In the genomic region with DNA sequence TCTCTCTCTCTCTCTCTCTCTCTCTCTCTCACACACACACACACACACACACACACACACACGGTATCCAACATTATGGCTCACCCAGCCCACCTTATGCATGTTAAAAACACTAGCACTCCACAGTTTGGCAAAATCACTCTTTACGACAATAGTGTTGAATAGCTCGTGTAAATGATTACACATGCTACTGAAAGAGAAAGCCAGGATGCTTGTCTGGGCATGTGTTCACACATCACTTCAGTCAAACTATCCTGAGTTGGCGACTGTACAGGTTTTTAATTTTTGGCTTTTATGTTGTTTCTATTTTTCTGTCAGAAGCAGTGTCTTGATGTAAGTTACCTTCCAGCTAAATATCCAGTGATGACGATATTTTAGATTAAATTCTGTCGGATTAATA, we compare ENCODE assay signal across 13 mouse cellular contexts.
"Had no signal": no experiment of that assay in that cellular context is flagged by ENCODE, and none has a peak within 500 bp of the region (broad histone marks: within the 10 kb centered on the region; RNA-seq: fewer than 3 reads in every experiment).

No protein-coding gene starts in this region.

- H3K4me1 ChIP-seq: megakaryocyte, embryonic 14.5 days; midbrain, embryonic 12.5 days; midbrain, embryonic 15.5 days; neural tube, embryonic 12.5 days; stomach, embryonic 15.5 days had no signal

- H3K27me3 ChIP-seq: midbrain, embryonic 12.5 days; midbrain, embryonic 15.5 days; neural tube, embryonic 12.5 days; stomach, embryonic 15.5 days had no signal

- DNase-seq: lung, adult 18-20 months; lung, embryonic 14.5 days; lung, postnatal 10 days; right cerebral cortex, postnatal 14 days; thymus, adult 2 months; thymus, postnatal 36 days had no signal

- ATAC-seq: midbrain, embryonic 15.5 days had no signal

- H3K4me3 ChIP-seq: megakaryocyte, embryonic 14.5 days; midbrain, embryonic 12.5 days; midbrain, embryonic 15.5 days; neural tube, embryonic 12.5 days; stomach, embryonic 15.5 days had no signal

- H3K27ac ChIP-seq: liver, embryonic 14.5 days; macrophage; midbrain, embryonic 12.5 days; midbrain, embryonic 15.5 days; neural tube, embryonic 12.5 days had no signal

- H3K36me3 ChIP-seq: midbrain, embryonic 12.5 days; midbrain, embryonic 15.5 days; neural tube, embryonic 12.5 days; stomach, embryonic 15.5 days had no signal

- H3K9ac ChIP-seq: liver, embryonic 14.5 days; lung, embryonic 14.5 days; midbrain, embryonic 12.5 days; midbrain, embryonic 15.5 days; neural tube, embryonic 12.5 days; stomach, embryonic 15.5 days had no signal

- H3K4me2 ChIP-seq: lung, embryonic 14.5 days; midbrain, embryonic 12.5 days; midbrain, embryonic 15.5 days; neural tube, embryonic 12.5 days; stomach, embryonic 15.5 days had no signal

- H3K9me3 ChIP-seq: megakaryocyte, embryonic 14.5 days; midbrain, embryonic 12.5 days; midbrain, embryonic 15.5 days; neural tube, embryonic 12.5 days; stomach, embryonic 15.5 days had no signal
